Mouse (Mus musculus): Measurements from ENCODE around the gene Tgm1. TPM values are rescaled to one million over a fixed set of nuclear protein-coding genes. Genes with fewer than 3 reads are reported as not detected.
A peak's percentile ranks its signal among the peaks of the same experiment; 100 is the strongest.

Tgm1 gene
- polyA plus RNA-seq, 1 experiment from 2014 or later = 0.14 TPM

GRCm38 (mm10) chr14:55734869-55735268 lies 21.1 kb upstream of the Tgm1 start:
- ATAC-seq (ENCODE audit: insufficient number of reproducible peaks, insufficient read depth, low FRiP score, low read depth) = no peak
- 69% methylated on average over 7 of the region's 7 CpGs for WGBS

GRCm38 (mm10) chr14:55733889-55734288 lies 20.2 kb upstream of the Tgm1 start:
- Histone ChIP-seq H3K27ac (replicated peaks in 1 of 2; ENCODE audit: control insufficient read depth in 1 of 2, insufficient read depth in 1 of 2, low read depth in 2 of 2, low read length in 2 of 2) (no peak overlapping the region), H3K4me2 (ENCODE audit: low read length) (no peak overlapping the region)
- ATAC-seq (ENCODE audit: insufficient number of reproducible peaks, insufficient read depth, low FRiP score, low read depth) = no peak

More at GRCm38 (mm10) chr14:55734869-55735268, 21.1 kb upstream of the Tgm1 start:
- Histone ChIP-seq H3K27ac (replicated peaks in 1 of 2; ENCODE audit: control insufficient read depth in 1 of 2, insufficient read depth in 1 of 2, low read depth in 2 of 2, low read length in 2 of 2) (no peak overlapping the region), H3K4me1 (ENCODE audit: control insufficient read depth in 2 of 2, insufficient read depth in 2 of 2, low read length in 2 of 2) (no peaks in the 10 kb centered on the region), H3K9ac (ENCODE audit: low read length) (no peak overlapping the region), H3K36me3 (ENCODE audit: control insufficient read depth, insufficient read depth, low read length) (peaks cover 24% of the 10 kb centered on the region), H3K9me3 (ENCODE audit: control insufficient read depth, low read length) (no peaks in the 10 kb centered on the region), H3K4me2 (ENCODE audit: low read length) (no peak overlapping the region), H3K4me3 (ENCODE audit: control insufficient read depth in 1 of 2, insufficient read depth in 1 of 2, low read depth in 1 of 2, low read length in 2 of 2) (no peak overlapping the region), H3K27me3 (ENCODE audit: control insufficient read depth, insufficient read depth, low read length) (peaks cover 4% of the 10 kb centered on the region; the same call in 1 of the 2 replicates)

GRCm38 (mm10) chr14:55730531-55731032 lies 16.9 kb upstream of the Tgm1 start:
- Histone ChIP-seq H3K4me1 (ENCODE audit: control insufficient read depth in 2 of 2, insufficient read depth in 2 of 2, low read length in 2 of 2) (no peaks in the 10 kb centered on the region), H3K9me3 (ENCODE audit: control insufficient read depth, low read length) (no peaks in the 10 kb centered on the region), H3K4me3 (ENCODE audit: control insufficient read depth in 1 of 2, insufficient read depth in 1 of 2, low read depth in 1 of 2, low read length in 2 of 2) (no peak overlapping the region), H3K27me3 (ENCODE audit: control insufficient read depth, insufficient read depth, low read length) (peaks cover 4% of the 10 kb centered on the region; the same call in 1 of the 2 replicates), H3K4me2 (ENCODE audit: low read length) (no peak overlapping the region), H3K36me3 (ENCODE audit: control insufficient read depth, insufficient read depth, low read length) (no peaks in the 10 kb centered on the region), H3K27ac (replicated peaks in 1 of 2; ENCODE audit: control insufficient read depth in 1 of 2, insufficient read depth in 1 of 2, low read depth in 2 of 2, low read length in 2 of 2) (no peak overlapping the region), H3K9ac (ENCODE audit: low read length) (no peak overlapping the region)
- WGBS = 65% methylated on average over 7 of the region's 7 CpGs
- no peak for ATAC-seq (ENCODE audit: insufficient number of reproducible peaks, insufficient read depth, low FRiP score, low read depth)

More at GRCm38 (mm10) chr14:55733889-55734288, 20.2 kb upstream of the Tgm1 start:
- H3K27me3 ChIP-seq (ENCODE audit: control insufficient read depth, insufficient read depth, low read length) = peaks cover 4% of the 10 kb centered on the region; the same call in 1 of the 2 replicates
- no peak overlapping the region for H3K4me3 ChIP-seq (ENCODE audit: control insufficient read depth in 1 of 2, insufficient read depth in 1 of 2, low read depth in 1 of 2, low read length in 2 of 2)
- H3K9me3 ChIP-seq (ENCODE audit: control insufficient read depth, low read length) = no peaks in the 10 kb centered on the region
- H3K4me1 ChIP-seq (ENCODE audit: control insufficient read depth in 2 of 2, insufficient read depth in 2 of 2, low read length in 2 of 2) = no peaks in the 10 kb centered on the region
- peaks cover 15% of the 10 kb centered on the region for H3K36me3 ChIP-seq (ENCODE audit: control insufficient read depth, insufficient read depth, low read length)
- 57% methylated on average over 10 of the region's 10 CpGs for WGBS
- no peak overlapping the region for H3K9ac ChIP-seq (ENCODE audit: low read length)

GRCm38 (mm10) chr14:55730116-55730515 lies 16.4 kb upstream of the Tgm1 start:
- Histone ChIP-seq H3K36me3 (ENCODE audit: control insufficient read depth, insufficient read depth, low read length) (no peaks in the 10 kb centered on the region), H3K27me3 (ENCODE audit: control insufficient read depth, insufficient read depth, low read length) (peaks cover 4% of the 10 kb centered on the region; the same call in 1 of the 2 replicates), H3K4me3 (ENCODE audit: control insufficient read depth in 1 of 2, insufficient read depth in 1 of 2, low read depth in 1 of 2, low read length in 2 of 2) (no peak overlapping the region), H3K9me3 (ENCODE audit: control insufficient read depth, low read length) (no peaks in the 10 kb centered on the region), H3K27ac (replicated peaks in 1 of 2; ENCODE audit: control insufficient read depth in 1 of 2, insufficient read depth in 1 of 2, low read depth in 2 of 2, low read length in 2 of 2) (no peak overlapping the region), H3K4me1 (ENCODE audit: control insufficient read depth in 2 of 2, insufficient read depth in 2 of 2, low read length in 2 of 2) (no peaks in the 10 kb centered on the region), H3K9ac (ENCODE audit: low read length) (no peak overlapping the region), H3K4me2 (ENCODE audit: low read length) (no peak overlapping the region)
- WGBS = 71% methylated on average over 7 of the region's 7 CpGs
- no peak for ATAC-seq (ENCODE audit: insufficient number of reproducible peaks, insufficient read depth, low FRiP score, low read depth)

- WGBS = 64% methylated on average over 8 of the region's 8 CpGs
- no peak overlapping the region for H3K4me2 ChIP-seq (ENCODE audit: low read length)
Observed at GRCm38 (mm10) chr14:55727889-55728685, 14.4 kb upstream of the Tgm1 start.

GRCm38 (mm10) chr14:55726261-55726660 lies 12.5 kb upstream of the Tgm1 start:
- ATAC-seq (ENCODE audit: insufficient number of reproducible peaks, insufficient read depth, low FRiP score, low read depth) = no peak
- Histone ChIP-seq H3K9me3 (ENCODE audit: control insufficient read depth, low read length) (no peaks in the 10 kb centered on the region), H3K4me2 (ENCODE audit: low read length) (no peak overlapping the region), H3K9ac (ENCODE audit: low read length) (no peak overlapping the region), H3K27me3 (ENCODE audit: control insufficient read depth, insufficient read depth, low read length) (peaks cover 4% of the 10 kb centered on the region; the same call in 1 of the 2 replicates), H3K4me1 (ENCODE audit: control insufficient read depth in 2 of 2, insufficient read depth in 2 of 2, low read length in 2 of 2) (no peaks in the 10 kb centered on the region), H3K27ac (replicated peaks in 1 of 2; ENCODE audit: control insufficient read depth in 1 of 2, insufficient read depth in 1 of 2, low read depth in 2 of 2, low read length in 2 of 2) (no peak overlapping the region), H3K4me3 (ENCODE audit: control insufficient read depth in 1 of 2, insufficient read depth in 1 of 2, low read depth in 1 of 2, low read length in 2 of 2) (no peak overlapping the region), H3K36me3 (ENCODE audit: control insufficient read depth, insufficient read depth, low read length) (no peaks in the 10 kb centered on the region)

More at GRCm38 (mm10) chr14:55727889-55728685, 14.4 kb upstream of the Tgm1 start:
- Histone ChIP-seq H3K4me3 (ENCODE audit: control insufficient read depth in 1 of 2, insufficient read depth in 1 of 2, low read depth in 1 of 2, low read length in 2 of 2) (no peak overlapping the region), H3K9me3 (ENCODE audit: control insufficient read depth, low read length) (no peaks in the 10 kb centered on the region), H3K27me3 (ENCODE audit: control insufficient read depth, insufficient read depth, low read length) (peaks cover 4% of the 10 kb centered on the region; the same call in 1 of the 2 replicates), H3K27ac (replicated peaks in 1 of 2; ENCODE audit: control insufficient read depth in 1 of 2, insufficient read depth in 1 of 2, low read depth in 2 of 2, low read length in 2 of 2) (no peak overlapping the region), H3K9ac (ENCODE audit: low read length) (no peak overlapping the region), H3K36me3 (ENCODE audit: control insufficient read depth, insufficient read depth, low read length) (no peaks in the 10 kb centered on the region), H3K4me1 (ENCODE audit: control insufficient read depth in 2 of 2, insufficient read depth in 2 of 2, low read length in 2 of 2) (no peaks in the 10 kb centered on the region)
- no peak for ATAC-seq (ENCODE audit: insufficient number of reproducible peaks, insufficient read depth, low FRiP score, low read depth)

- H3K4me3 ChIP-seq (ENCODE audit: control insufficient read depth in 1 of 2, insufficient read depth in 1 of 2, low read depth in 1 of 2, low read length in 2 of 2) = no peak overlapping the region
- 38% methylated on average over 8 of the region's 8 CpGs for WGBS
- no peak overlapping the region for H3K9ac ChIP-seq (ENCODE audit: low read length)
- H3K9me3 ChIP-seq (ENCODE audit: control insufficient read depth, low read length) = no peaks in the 10 kb centered on the region
- no peaks in the 10 kb centered on the region for H3K4me1 ChIP-seq (ENCODE audit: control insufficient read depth in 2 of 2, insufficient read depth in 2 of 2, low read length in 2 of 2)
- ATAC-seq (ENCODE audit: insufficient number of reproducible peaks, insufficient read depth, low FRiP score, low read depth) = no peak
- H3K27ac ChIP-seq (replicated peaks in 1 of 2; ENCODE audit: control insufficient read depth in 1 of 2, insufficient read depth in 1 of 2, low read depth in 2 of 2, low read length in 2 of 2) = 0 out of 4 replicates have a peak overlapping the region, but pooled peaks of 1 of the 2 experiments have one; percentile 11
- no peaks in the 10 kb centered on the region for H3K27me3 ChIP-seq (ENCODE audit: control insufficient read depth, insufficient read depth, low read length)
- no peak overlapping the region for H3K4me2 ChIP-seq (ENCODE audit: low read length)
- H3K36me3 ChIP-seq (ENCODE audit: control insufficient read depth, insufficient read depth, low read length) = peaks cover 7% of the 10 kb centered on the region; the same call in 1 of the 2 replicates
Observed at GRCm38 (mm10) chr14:55724411-55724871, 10.7 kb upstream of the Tgm1 start.
